Mouse (Mus musculus) cerebellum, postnatal 10 days (tissue): ENCODE results near the gene 2310039H08Rik.
"Not testable (repeated sequence)": the region's sequence is repeated elsewhere in the genome, so short reads cannot be mapped to it uniquely, and the experiment has no call there.

ENCODE experiments used
- DNase-seq, 2 experiments: peaks; one replicate each; pipeline ENCODE4 v3.0.0; 2021; ENCODE audit warnings: mixed read lengths in 2 of 2

Gene 2310039H08Rik

GRCm38 (mm10) chr17:46763544-46763943, 8.9 kb upstream of the 2310039H08Rik start, which contains the start of gene Ptcra:
Gene Ptcra, minus strand, starts transcription at chr17:46763712.
- DNase-seq = no peak

DNA sequence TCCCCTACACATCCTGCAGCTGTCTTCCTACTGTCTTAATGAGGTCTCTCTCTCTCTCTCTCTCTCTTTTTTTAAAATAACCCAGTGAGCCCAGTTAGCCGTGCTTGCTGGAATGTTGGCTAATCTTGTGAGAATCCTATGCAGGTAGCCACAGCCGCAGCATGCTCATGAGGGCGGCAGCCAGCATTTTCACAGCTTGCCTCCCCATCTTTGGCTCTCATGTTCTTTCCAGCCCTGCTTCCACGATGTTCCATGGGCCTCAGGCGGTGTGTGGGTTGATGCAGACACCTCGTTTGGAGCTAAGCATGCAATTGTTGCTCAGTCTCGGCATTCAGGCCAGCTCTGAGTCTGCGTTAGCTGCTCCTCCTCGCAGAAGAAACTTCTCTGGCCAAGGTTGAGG, 7.5 kb upstream of the 2310039H08Rik start:
- not testable (repeated sequence) for DNase-seq

DNA sequence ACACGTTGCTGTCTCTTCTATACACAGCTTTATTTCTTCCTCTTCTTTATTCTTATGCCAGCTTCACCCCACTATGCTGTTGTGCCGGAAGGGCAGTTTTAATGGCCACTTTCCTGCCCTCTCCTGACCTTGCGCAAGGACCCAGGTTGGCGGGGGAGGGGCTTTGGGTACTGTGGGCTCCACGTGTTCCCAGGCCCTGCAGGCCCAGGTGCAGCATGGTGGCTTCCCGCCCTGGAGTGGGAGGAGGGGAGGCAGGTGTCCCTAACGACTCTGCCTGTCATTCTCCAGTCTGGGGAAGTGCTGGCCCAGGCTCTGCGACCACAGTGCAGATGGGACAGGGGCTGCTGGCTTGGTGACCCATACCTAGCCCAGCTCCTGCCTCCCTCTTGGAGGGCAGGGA, 4.6 kb upstream of the 2310039H08Rik start:
- peak; percentile 40 to 48 for DNase-seq

- DNase-seq = no peak
Observed at GRCm38 (mm10) chr17:46770546-46770945, 1.9 kb upstream of the 2310039H08Rik start.

DNA sequence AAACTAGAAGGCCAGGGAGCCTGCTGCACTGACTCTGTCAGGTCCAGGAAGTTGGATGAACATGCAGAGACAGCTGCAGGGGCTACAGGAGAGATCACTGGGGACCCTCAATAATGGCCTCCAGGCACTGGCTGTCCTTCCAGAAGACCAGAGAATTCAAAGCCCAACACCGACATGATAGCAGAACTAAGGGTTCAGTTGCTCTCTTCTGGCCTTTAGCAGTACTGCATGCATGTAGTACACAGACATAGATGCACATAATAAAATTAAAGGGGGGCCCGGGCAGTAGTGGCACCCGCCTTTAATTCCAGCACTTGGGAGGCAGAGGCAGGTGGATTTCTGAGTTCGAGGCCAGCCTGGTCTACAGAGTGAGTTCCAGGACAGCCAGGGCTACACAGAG, 1.4 kb upstream of the 2310039H08Rik start:
- peak; percentile 15 to 49 for DNase-seq

DNA sequence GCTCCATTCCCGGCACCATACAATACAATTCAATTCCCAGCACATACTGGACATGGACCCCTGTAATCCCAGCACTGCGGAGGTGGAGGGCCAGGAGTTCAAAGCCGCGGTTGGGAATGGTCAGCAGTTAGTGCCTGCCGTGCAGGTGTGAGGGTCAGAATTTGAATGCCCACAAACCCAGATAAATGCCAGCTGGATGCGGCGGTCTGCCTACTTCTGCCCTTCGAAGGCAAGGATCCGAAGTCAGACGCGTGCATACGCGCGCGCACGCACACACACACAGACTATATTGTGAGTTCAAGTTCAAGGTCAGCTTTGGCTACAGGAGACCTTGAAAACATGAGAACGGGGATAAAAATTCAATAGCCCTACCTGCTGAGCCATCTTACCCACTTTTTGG, 819 bp upstream of the 2310039H08Rik start:
- DNase-seq = peak; percentile 34 to 44

DNA sequence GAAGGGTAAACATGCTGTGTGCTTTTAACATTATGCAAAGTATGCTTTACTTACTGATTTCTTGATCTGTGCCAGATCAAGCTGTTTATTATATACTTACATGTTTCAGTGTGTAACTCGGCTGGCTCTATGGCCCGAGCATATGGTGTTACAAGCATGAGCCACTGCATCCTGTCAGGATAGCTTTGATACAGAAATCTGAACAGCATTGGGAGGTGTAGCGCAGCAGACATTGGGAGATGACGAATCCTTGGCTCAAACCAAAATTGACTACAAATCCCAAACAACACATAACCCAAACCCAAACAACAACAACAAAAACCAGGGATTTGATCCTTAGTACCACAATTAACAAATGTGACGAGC, 414 bp upstream of the 2310039H08Rik start:
- no peak for DNase-seq

- DNase-seq = peak; percentile 50 to 53
Observed at GRCm38 (mm10) chr17:46773278-46774130, 1.1 kb downstream of the 2310039H08Rik start.

DNA sequence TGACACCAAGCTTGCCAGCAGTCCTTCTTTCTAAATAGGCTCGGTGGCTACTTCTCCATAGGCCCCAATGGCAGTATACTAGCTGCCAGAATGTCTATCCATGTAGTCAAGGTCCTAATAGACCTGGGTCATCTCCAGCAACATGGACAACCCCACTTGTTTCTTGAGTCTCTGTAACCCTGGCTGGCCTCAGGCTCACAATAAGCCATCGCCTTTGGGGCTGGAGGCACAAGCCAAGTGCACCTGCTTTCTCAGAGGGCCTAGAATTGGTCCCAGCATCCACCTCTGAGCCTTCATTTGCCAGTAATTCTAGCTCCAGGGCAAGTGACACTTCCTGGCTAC, 1.7 kb downstream of the 2310039H08Rik start:
- DNase-seq = no peak

- no peak for DNase-seq
Observed at GRCm38 (mm10) chr17:46775070-46775469, 2.6 kb downstream of the 2310039H08Rik start.

DNA sequence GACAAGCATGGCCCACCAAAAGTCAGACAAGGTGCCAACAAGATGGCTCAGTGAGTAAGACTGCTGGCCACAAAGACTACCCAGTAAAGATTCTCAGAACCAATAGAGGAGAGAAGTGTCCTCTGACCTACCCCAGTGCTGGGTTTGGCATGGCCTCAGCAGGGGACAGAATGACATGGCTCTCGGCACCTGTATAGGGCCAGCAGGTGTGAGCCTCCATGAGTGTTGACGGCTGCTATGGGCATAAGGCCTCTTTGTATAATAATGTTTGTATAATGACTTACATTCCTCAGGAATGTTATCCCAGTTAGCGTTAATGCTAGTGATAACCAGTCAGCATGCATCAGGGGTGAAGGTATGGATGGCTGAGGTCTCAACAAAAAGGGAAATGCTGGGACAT, 3.7 kb downstream of the 2310039H08Rik start:
- DNase-seq = no peak

DNA sequence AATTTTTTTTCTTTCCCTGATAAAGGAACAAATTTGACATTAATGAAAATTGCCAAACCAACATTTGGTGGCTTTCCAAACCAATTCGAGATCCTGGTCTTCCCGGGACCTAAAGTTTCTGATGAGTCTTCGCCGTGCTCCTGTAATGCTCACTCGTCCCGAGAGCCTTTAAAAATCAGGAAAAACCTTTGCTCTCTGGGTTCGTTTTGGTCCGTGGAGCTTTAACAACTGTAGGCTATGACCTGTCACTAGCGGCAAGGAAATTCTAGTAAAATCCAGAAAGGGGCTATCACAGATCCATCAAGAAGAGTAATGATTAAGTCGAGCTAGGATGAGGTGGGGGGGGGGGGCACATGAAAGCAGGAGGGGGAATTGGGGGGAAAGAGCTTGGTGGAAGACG, 9.4 kb downstream of the 2310039H08Rik start:
- DNase-seq = peak in 1 of 2 experiments; percentile 44

GRCm38 (mm10) chr17:46782341-46783221, 10.1 kb downstream of the 2310039H08Rik start, which contains the start of gene Rpl7l1:
Gene Rpl7l1, minus strand, starts transcription at chr17:46782672.
- peak; percentile 94 to 96 for DNase-seq

DNA sequence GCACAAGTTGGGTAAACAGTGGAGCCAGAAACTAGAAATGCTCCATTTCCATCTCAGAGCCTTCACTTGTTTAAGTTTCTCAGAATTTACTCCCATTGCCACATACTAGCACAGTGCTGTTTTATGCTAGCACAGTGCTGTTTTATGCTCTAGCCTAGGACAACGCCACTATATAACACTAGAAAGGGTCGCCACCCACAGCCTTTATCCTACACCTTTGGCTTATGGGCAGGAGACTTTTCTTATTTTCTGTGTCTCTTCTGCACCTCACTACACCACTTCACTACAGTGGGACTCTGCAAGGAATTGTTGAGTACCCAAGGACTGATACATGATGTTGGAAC, 10.8 kb downstream of the 2310039H08Rik start:
- no peak for DNase-seq

GRCm38 (mm10) chr17:46786952-46787351, 14.5 kb downstream of the 2310039H08Rik start:
- DNase-seq = no peak

DNA sequence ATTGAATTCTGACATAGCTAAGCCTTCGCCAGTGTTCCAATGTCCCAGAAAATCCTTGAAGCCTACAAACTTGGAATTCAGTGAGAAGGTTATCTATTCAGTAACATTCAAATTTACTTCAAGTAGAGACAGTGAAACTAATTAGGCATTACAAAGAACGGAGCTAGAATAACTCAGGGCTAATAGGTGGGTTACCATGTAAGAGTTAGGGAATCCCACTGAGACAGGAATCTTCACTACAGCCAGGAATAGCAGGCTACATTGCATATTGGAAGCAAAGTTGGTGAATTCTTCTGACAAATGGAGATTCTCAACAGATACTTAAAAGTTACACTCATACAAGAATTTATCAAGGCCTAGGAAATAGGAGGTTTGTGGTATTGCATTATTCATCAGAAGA, 15.5 kb downstream of the 2310039H08Rik start:
- DNase-seq = not testable (repeated sequence)

GRCm38 (mm10) chr17:46792963-46793362, 20.5 kb downstream of the 2310039H08Rik start:
- DNase-seq = no peak

GRCm38 (mm10) chr17:46796743-46797142, 24.3 kb downstream of the 2310039H08Rik start:
- DNase-seq = no peak

- DNase-seq = no peak
Observed at GRCm38 (mm10) chr17:46797386-46797785, 25.0 kb downstream of the 2310039H08Rik start.

- no peak for DNase-seq
Observed at GRCm38 (mm10) chr17:46799680-46800079, 27.2 kb downstream of the 2310039H08Rik start.

DNA sequence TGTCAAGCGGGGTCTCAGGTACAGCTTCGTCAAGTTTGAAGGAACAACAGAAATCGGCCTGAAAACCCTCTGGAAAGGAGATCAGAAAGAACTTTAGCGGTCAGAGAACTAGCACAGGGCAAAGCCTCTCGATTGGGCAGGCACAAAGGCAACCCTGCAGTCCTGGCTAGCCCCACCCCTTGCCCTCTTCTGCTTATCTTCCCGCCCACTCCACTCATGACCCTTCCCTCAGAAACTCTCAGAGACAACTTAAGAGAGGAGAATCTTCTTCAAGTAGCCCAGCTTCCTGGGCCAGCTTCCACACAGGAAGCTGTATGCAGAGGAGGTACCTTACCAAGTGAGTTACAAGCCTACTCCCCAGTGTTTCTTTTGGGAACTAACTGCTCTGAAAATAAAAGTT, 29.3 kb downstream of the 2310039H08Rik start:
- no peak for DNase-seq

GRCm38 (mm10) chr17:46808376-46808775, 35.9 kb downstream of the 2310039H08Rik start:
- DNase-seq = no peak

GRCm38 (mm10) chr17:46809131-46809830, 36.8 kb downstream of the 2310039H08Rik start:
- no peak for DNase-seq
